Mouse (Mus musculus): ENCODE results near the gene Sec11a.

GRCm38 (mm10) chr7:80864831-80865230, 82.7 kb downstream of the Sec11a start:
- TF ChIP-seq MAFK (IDR thresholded peaks at IDR 0.05; ENCODE audit: insufficient read depth, low read depth, low read length) = no peak
- TF ChIP-seq ZNF384 (IDR thresholded peaks at IDR 0.05; ENCODE audit: low read depth, low read length) = no peak
- no peak for TF ChIP-seq ZC3H11A (IDR thresholded peaks at IDR 0.05; ENCODE audit: borderline replicate concordance, low read depth, low read length)
